Comparison of ENCODE assay signal across 8 mouse cellular contexts in the genomic region with DNA sequence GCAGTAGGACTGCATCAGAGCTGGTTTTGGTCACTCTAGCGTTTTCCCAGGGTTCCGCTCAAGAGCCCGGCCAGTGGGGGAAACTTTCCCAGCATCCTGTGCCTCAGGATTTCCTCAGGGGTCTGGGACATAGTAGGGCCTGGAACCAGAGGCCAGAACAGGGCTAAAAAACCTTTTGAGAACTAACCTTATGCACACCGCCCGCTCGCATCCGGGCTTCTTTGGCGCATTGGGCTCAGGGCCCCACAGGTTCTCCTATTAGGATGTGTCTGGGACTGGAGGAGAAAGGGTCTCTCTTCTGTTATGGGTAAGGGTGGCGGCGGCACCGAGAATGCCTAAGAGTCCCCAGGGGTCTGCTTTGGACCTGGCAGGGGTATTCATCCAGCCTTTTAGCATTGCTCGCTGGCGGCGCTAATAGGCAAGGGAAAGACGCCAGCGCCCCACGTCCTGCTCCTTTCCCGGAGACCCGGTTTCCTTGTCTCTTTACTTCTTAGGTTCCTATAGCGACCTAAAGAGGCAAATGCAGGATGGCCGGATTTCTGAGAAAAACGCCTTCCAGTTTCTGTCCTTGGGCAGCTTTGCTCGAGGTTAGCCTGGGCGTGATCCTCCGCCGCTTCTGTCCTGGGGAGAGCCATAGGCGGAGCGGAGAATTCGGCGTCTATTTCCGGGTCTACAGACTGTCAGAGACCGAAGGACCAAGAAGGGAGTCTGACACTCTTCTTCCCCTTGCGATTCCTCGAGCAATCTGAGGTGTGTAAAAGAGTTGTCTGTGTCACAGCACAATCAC. TPM values are rescaled to one million over a fixed set of nuclear protein-coding genes. Genes with fewer than 3 reads are reported as not detected.
A peak's percentile ranks its signal among the peaks of the same experiment; 100 is the strongest.
DNase-seq lines count a peak whose midpoint lies in the region; ATAC-seq and TF ChIP-seq lines count a peak whose summit lies in the region.

No protein-coding gene starts in this region.

- peak overlapping the region; percentile 5; the same call in 1 of the 2 replicates for H3K4me2 ChIP-seq in kidney, postnatal 0 days (ENCODE audit: low read length)
- H3K4me2 ChIP-seq in forebrain, embryonic 12.5 days = peak overlapping the region; percentile 15
- 0 out of 2 replicates have a peak overlapping the region, but pooled peaks have one; percentile 10 for H3K4me2 ChIP-seq in limb, embryonic 15.5 days
- H3K4me2 ChIP-seq in neural tube, embryonic 15.5 days = peak overlapping the region; percentile 40

- no peak overlapping the region for H3K4me3 ChIP-seq in kidney, postnatal 0 days (replicated peaks; ENCODE audit: low read depth, low read length)
- peak overlapping the region; percentile 3; the same call in 1 of the 2 replicates for H3K4me3 ChIP-seq in forebrain, embryonic 12.5 days (replicated peaks)
- H3K4me3 ChIP-seq in limb, embryonic 15.5 days = no peak overlapping the region
- H3K4me3 ChIP-seq in neural tube, embryonic 15.5 days (replicated peaks) = peak overlapping the region; percentile 13; the same call in 1 of the 2 replicates

- WGBS in kidney, postnatal 0 days = under 1% methylated on average over 34 of the region's 34 CpGs
- under 1% methylated on average over 34 of the region's 34 CpGs for WGBS in forebrain, embryonic 12.5 days
- WGBS in limb, embryonic 15.5 days = 2% methylated on average over 34 of the region's 34 CpGs
- under 1% methylated on average over 34 of the region's 34 CpGs for WGBS in neural tube, embryonic 15.5 days

- ATAC-seq in kidney, postnatal 0 days (replicated peaks; ENCODE audit: low FRiP score, low read depth) = no peak
- no peak for ATAC-seq in forebrain, embryonic 12.5 days (ENCODE audit: low FRiP score)
- ATAC-seq in limb, embryonic 15.5 days (ENCODE audit: insufficient number of reproducible peaks, low FRiP score, low TSS enrichment, low read depth) = no peak
- no peak for ATAC-seq in neural tube, embryonic 15.5 days (ENCODE audit: low FRiP score)

- no peak for DNase-seq in kidney, postnatal 0 days (ENCODE audit: low spot score)
- DNase-seq in kidney, adult 18-20 months = no peak
- DNase-seq in left cerebral cortex, adult 8-10 months (ENCODE audit: low spot score in 2 of 2) = no peak
- DNase-seq in cerebellum, adult 11 months = no peak
- DNase-seq in cerebellum, postnatal 36 days = no peak

- H3K4me1 ChIP-seq in kidney, postnatal 0 days (replicated peaks; ENCODE audit: insufficient read depth, low read length) = no peaks in the 10 kb centered on the region
- peaks cover 13% of the 10 kb centered on the region for H3K4me1 ChIP-seq in forebrain, embryonic 12.5 days
- peaks cover 12% of the 10 kb centered on the region for H3K4me1 ChIP-seq in limb, embryonic 15.5 days
- peaks cover 8% of the 10 kb centered on the region; the same call in 1 of the 2 replicates for H3K4me1 ChIP-seq in neural tube, embryonic 15.5 days

- H3K27ac ChIP-seq in kidney, postnatal 0 days = no peak overlapping the region
- no peak overlapping the region for H3K27ac ChIP-seq in forebrain, embryonic 12.5 days
- no peak overlapping the region for H3K27ac ChIP-seq in limb, embryonic 15.5 days
- no peak overlapping the region for H3K27ac ChIP-seq in neural tube, embryonic 15.5 days (replicated peaks)

- H3K36me3 ChIP-seq in kidney, postnatal 0 days (ENCODE audit: insufficient read depth, low read length) = no peaks in the 10 kb centered on the region
- H3K36me3 ChIP-seq in forebrain, embryonic 12.5 days (replicated peaks) = no peaks in the 10 kb centered on the region
- H3K36me3 ChIP-seq in limb, embryonic 15.5 days = no peaks in the 10 kb centered on the region
- H3K36me3 ChIP-seq in neural tube, embryonic 15.5 days = no peaks in the 10 kb centered on the region

- no peaks in the 10 kb centered on the region for H3K9me3 ChIP-seq in kidney, postnatal 0 days (replicated peaks; ENCODE audit: low read length)
- H3K9me3 ChIP-seq in forebrain, embryonic 12.5 days = no peaks in the 10 kb centered on the region
- H3K9me3 ChIP-seq in limb, embryonic 15.5 days = no peaks in the 10 kb centered on the region
- H3K9me3 ChIP-seq in neural tube, embryonic 15.5 days (replicated peaks) = no peaks in the 10 kb centered on the region

- TF ChIP-seq CTCF in kidney, postnatal 0 days (IDR thresholded peaks at IDR 0.05; ENCODE audit: low read depth) = no peak

- no peak overlapping the region for H3K9ac ChIP-seq in kidney, postnatal 0 days (ENCODE audit: low read depth, low read length)
- no peak overlapping the region for H3K9ac ChIP-seq in forebrain, embryonic 12.5 days
- no peak overlapping the region for H3K9ac ChIP-seq in limb, embryonic 15.5 days
- no peak overlapping the region for H3K9ac ChIP-seq in neural tube, embryonic 15.5 days (replicated peaks)

- H3K27me3 ChIP-seq in kidney, postnatal 0 days (ENCODE audit: insufficient read depth, low read length) = peaks cover 81% of the 10 kb centered on the region
- H3K27me3 ChIP-seq in forebrain, embryonic 12.5 days = peaks cover 85% of the 10 kb centered on the region
- peaks cover 80% of the 10 kb centered on the region for H3K27me3 ChIP-seq in limb, embryonic 15.5 days
- peaks cover 80% of the 10 kb centered on the region for H3K27me3 ChIP-seq in neural tube, embryonic 15.5 days (replicated peaks)

RNA-seq across cellular contexts. Expression of a gene that starts 2.4 kb away (rescaled TPM):
- polyA plus RNA-seq in kidney, postnatal 0 days (2015; fragmentation: Nextera tagmentation; extraction: Ambion mirVana) = not detected in 2 replicates
- 1.4 and 2.4 TPM in 2 replicates for polyA plus RNA-seq in forebrain, embryonic 12.5 days (2016; fragmentation: Nextera tagmentation; extraction: Ambion mirVana)
- polyA plus RNA-seq in limb, embryonic 15.5 days (2015; fragmentation: Nextera tagmentation; extraction: Ambion mirVana) = not detected in 2 replicates
- not detected in 2 replicates for polyA plus RNA-seq in neural tube, embryonic 15.5 days (2015; fragmentation: Nextera tagmentation; extraction: Ambion mirVana)
- total RNA-seq in left cerebral cortex, adult 8-10 months (2022) = not detected

Comparison
In these comparisons a context has a peak if more than half of its experiments do, and no peak if none do; other contexts are left out.
1. H3K4me3 ChIP-seq: peak in forebrain, embryonic 12.5 days (single experiment) and neural tube, embryonic 15.5 days (single experiment); none in kidney, postnatal 0 days (single experiment) and limb, embryonic 15.5 days (single experiment).
2. Peak in every context shown above with its lines, with median percentiles within 50 percentile points of each other: H3K4me2 ChIP-seq.